Mouse (Mus musculus): ENCODE measurements around the gene Gm10100. TPM values are rescaled to one million over a fixed set of nuclear protein-coding genes. Genes with fewer than 3 reads are reported as not detected.

Gm10100 gene
- total RNA-seq (2012; rRNA removed), result not detected in 2 replicates

DNA sequence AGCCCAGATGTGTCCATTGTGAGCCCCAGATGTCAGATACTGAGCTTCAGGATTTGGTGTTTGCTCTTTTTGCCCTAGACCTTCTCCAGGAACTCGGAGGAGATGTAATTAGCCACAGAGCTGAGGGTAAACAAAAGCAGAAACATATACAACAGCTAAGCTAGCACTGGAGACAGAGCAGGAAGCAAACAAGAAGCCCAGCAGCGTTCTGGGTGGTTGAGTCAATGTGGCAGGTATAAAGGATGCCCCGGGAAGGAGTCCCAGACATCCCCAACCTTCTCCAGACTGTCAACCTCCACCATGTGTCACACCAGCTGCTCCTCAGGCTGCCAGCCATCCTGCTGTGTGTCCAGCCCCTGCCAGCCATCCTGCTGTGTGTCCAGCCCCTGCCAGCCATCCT lies at the start of gene Gm10100:
Gm10100 (plus strand) TSS at position 301 of the 400 bp plus-strand sequence.
- H3K4me1 ChIP-seq (ENCODE audit: control insufficient read depth in 2 of 2, insufficient read depth in 2 of 2, low read length in 2 of 2, poor library complexity in 1 of 2), result no peaks in the 10 kb centered on the region
- H3K36me3 ChIP-seq (ENCODE audit: control insufficient read depth, insufficient read depth, low read length, poor library complexity, severe bottlenecking), result no peaks in the 10 kb centered on the region
- no peaks in the 10 kb centered on the region for H3K9me3 ChIP-seq (ENCODE audit: control insufficient read depth, insufficient read depth, low read depth, low read length)
- DNase-seq (ENCODE audit: low read depth, low spot score), result no peak
- H3K4me3 ChIP-seq (ENCODE audit: insufficient read depth in 1 of 2, low read depth in 1 of 2, low read length in 2 of 2, poor library complexity in 1 of 2, severe bottlenecking in 1 of 2), result no peak within 1 kb of the TSS
- TF ChIP-seq CHD2 (IDR thresholded peaks at IDR 0.05; ENCODE audit: low read depth, low read length), result no peak
- no peak for TF ChIP-seq ZNF384 (IDR thresholded peaks at IDR 0.05; ENCODE audit: low read depth, low read length)
- no peak for TF ChIP-seq MAFK (IDR thresholded peaks at IDR 0.05; ENCODE audit: insufficient read depth, low read depth, low read length)
- no peak for TF ChIP-seq HCFC1 (IDR thresholded peaks at IDR 0.05; ENCODE audit: borderline replicate concordance, insufficient read depth, low read length)
- no peak for TF ChIP-seq ZC3H11A (IDR thresholded peaks at IDR 0.05; ENCODE audit: borderline replicate concordance, low read depth, low read length)
- no peak within 1 kb of the TSS for H3K27ac ChIP-seq (ENCODE audit: insufficient read depth, low read depth, low read length, poor library complexity, severe bottlenecking)
- in situ Hi-C loops (cut with MboI; ENCODE audit: low sequenced_read_pairs in 2 of 2, unreplicated experiment in 2 of 2), result no loop called here
- H3K9ac ChIP-seq (ENCODE audit: insufficient read depth, low read depth, low read length, poor library complexity, severe bottlenecking), result no peak within 1 kb of the TSS

DNA sequence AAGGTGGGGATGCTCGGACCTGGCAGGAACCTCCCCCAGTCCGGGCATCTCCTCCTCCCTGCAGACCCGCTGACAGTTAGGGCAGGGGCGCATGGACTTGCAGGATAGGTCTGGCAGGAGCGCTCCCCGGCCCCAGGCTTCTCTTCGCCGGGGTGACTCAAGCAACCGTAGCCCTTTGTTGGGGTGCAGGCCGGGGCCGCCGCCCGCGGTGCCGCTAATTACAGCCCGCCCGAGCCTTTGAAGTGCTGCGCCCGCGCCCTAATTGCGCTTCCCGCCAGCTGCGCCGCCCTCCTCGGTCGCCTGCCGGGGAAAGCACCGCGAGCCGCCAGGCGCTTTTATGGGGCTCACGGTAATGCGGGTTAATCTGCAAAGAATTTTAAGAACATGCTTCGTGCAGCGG lies 48.7 kb upstream of the Gm10100 start:
- H3K4me1 ChIP-seq (ENCODE audit: control insufficient read depth in 2 of 2, insufficient read depth in 2 of 2, low read length in 2 of 2, poor library complexity in 1 of 2), result peaks cover 0 to 10% of the 10 kb centered on the region in 2 experiments; a peak in 2 of 4 replicates
- no peak overlapping the region for H3K9ac ChIP-seq (ENCODE audit: insufficient read depth, low read depth, low read length, poor library complexity, severe bottlenecking)
- TF ChIP-seq HCFC1 (IDR thresholded peaks at IDR 0.05; ENCODE audit: borderline replicate concordance, insufficient read depth, low read length) (no peak), CHD2 (IDR thresholded peaks at IDR 0.05; ENCODE audit: low read depth, low read length) (no peak), MAFK (IDR thresholded peaks at IDR 0.05; ENCODE audit: insufficient read depth, low read depth, low read length) (no peak), ZNF384 (IDR thresholded peaks at IDR 0.05; ENCODE audit: low read depth, low read length) (no peak), ZC3H11A (IDR thresholded peaks at IDR 0.05; ENCODE audit: borderline replicate concordance, low read depth, low read length) (no peak)
- H3K36me3 ChIP-seq (ENCODE audit: control insufficient read depth, insufficient read depth, low read length, poor library complexity, severe bottlenecking), result no peaks in the 10 kb centered on the region
- in situ Hi-C loops (cut with MboI; ENCODE audit: low sequenced_read_pairs in 2 of 2, unreplicated experiment in 2 of 2), result no loop called here
- H3K27ac ChIP-seq (ENCODE audit: insufficient read depth, low read depth, low read length, poor library complexity, severe bottlenecking), result no peak overlapping the region
- peak overlapping the region; percentile 12 to 54; a peak in 3 of 4 replicates for H3K4me3 ChIP-seq (ENCODE audit: insufficient read depth in 1 of 2, low read depth in 1 of 2, low read length in 2 of 2, poor library complexity in 1 of 2, severe bottlenecking in 1 of 2)
- H3K9me3 ChIP-seq (ENCODE audit: control insufficient read depth, insufficient read depth, low read depth, low read length), result no peaks in the 10 kb centered on the region
- no peak for DNase-seq (ENCODE audit: low read depth, low spot score)

DNA sequence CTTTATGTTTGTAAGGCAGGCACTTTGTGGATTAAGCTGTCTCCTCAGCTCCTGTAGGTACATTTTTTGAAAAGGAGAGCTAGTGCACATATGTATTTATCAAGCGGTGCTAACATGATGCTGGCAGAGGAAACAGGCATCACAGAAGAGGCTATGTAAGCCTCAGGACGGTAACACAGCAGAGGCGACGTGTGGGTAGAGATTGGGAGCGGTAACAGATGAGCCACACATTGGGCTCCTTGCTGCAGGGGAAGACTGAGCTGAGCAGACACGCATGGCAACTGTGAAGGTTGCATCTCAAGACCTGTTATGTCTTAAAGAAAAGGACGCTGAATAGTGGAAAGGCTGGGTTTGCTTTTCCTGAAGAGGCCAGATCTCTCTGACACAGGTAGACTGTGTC lies 43.3 kb upstream of the Gm10100 start:
- no peak for TF ChIP-seq MAFK (IDR thresholded peaks at IDR 0.05; ENCODE audit: insufficient read depth, low read depth, low read length)
- TF ChIP-seq ZNF384 (IDR thresholded peaks at IDR 0.05; ENCODE audit: low read depth, low read length), result no peak
- no peak for TF ChIP-seq HCFC1 (IDR thresholded peaks at IDR 0.05; ENCODE audit: borderline replicate concordance, insufficient read depth, low read length)
- no peak for TF ChIP-seq CHD2 (IDR thresholded peaks at IDR 0.05; ENCODE audit: low read depth, low read length)
- TF ChIP-seq ZC3H11A (IDR thresholded peaks at IDR 0.05; ENCODE audit: borderline replicate concordance, low read depth, low read length), result no peak
- peaks cover 2 to 7% of the 10 kb centered on the region in 2 experiments; a peak in 2 of 4 replicates for H3K4me1 ChIP-seq (ENCODE audit: control insufficient read depth in 2 of 2, insufficient read depth in 2 of 2, low read length in 2 of 2, poor library complexity in 1 of 2)
- no peak overlapping the region for H3K27ac ChIP-seq (ENCODE audit: insufficient read depth, low read depth, low read length, poor library complexity, severe bottlenecking)
- no peaks in the 10 kb centered on the region for H3K36me3 ChIP-seq (ENCODE audit: control insufficient read depth, insufficient read depth, low read length, poor library complexity, severe bottlenecking)
- no peak for DNase-seq (ENCODE audit: low read depth, low spot score)
- no peak overlapping the region for H3K4me3 ChIP-seq (ENCODE audit: insufficient read depth in 1 of 2, low read depth in 1 of 2, low read length in 2 of 2, poor library complexity in 1 of 2, severe bottlenecking in 1 of 2)
- no peaks in the 10 kb centered on the region for H3K9me3 ChIP-seq (ENCODE audit: control insufficient read depth, insufficient read depth, low read depth, low read length)
- no peak overlapping the region for H3K9ac ChIP-seq (ENCODE audit: insufficient read depth, low read depth, low read length, poor library complexity, severe bottlenecking)
- in situ Hi-C loops (cut with MboI; ENCODE audit: low sequenced_read_pairs in 2 of 2, unreplicated experiment in 2 of 2), result no loop called here

DNA sequence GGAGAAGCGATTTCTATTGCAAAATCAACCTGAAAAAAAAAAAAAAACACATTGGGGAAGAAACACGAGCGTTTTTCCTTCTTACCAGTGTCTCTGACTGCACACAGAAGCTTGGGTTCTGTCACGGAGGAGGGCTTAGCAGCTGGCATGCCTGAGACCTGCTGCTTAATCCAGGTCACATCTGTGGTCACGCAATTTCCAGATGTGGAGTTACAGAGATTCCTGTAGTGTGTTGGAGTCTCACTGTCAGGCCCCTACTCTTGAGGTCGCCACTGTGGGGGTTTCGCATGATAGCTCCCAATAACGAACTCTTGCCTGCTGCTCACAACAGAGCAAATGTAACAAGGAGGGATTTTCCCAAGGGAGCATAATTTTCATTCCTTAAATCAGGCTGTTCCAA lies 42.1 kb upstream of the Gm10100 start:
- no peak for DNase-seq (ENCODE audit: low read depth, low spot score)
- Histone ChIP-seq H3K4me1 (ENCODE audit: control insufficient read depth in 2 of 2, insufficient read depth in 2 of 2, low read length in 2 of 2, poor library complexity in 1 of 2) (peaks cover 2 to 7% of the 10 kb centered on the region in 2 experiments; a peak in 2 of 4 replicates), H3K4me3 (ENCODE audit: insufficient read depth in 1 of 2, low read depth in 1 of 2, low read length in 2 of 2, poor library complexity in 1 of 2, severe bottlenecking in 1 of 2) (no peak overlapping the region), H3K36me3 (ENCODE audit: control insufficient read depth, insufficient read depth, low read length, poor library complexity, severe bottlenecking) (no peaks in the 10 kb centered on the region), H3K27ac (ENCODE audit: insufficient read depth, low read depth, low read length, poor library complexity, severe bottlenecking) (no peak overlapping the region), H3K9ac (ENCODE audit: insufficient read depth, low read depth, low read length, poor library complexity, severe bottlenecking) (no peak overlapping the region), H3K9me3 (ENCODE audit: control insufficient read depth, insufficient read depth, low read depth, low read length) (no peaks in the 10 kb centered on the region)
- in situ Hi-C loops (cut with MboI; ENCODE audit: low sequenced_read_pairs in 2 of 2, unreplicated experiment in 2 of 2), result no loop called here
- TF ChIP-seq CHD2 (IDR thresholded peaks at IDR 0.05; ENCODE audit: low read depth, low read length), result no peak
- no peak for TF ChIP-seq HCFC1 (IDR thresholded peaks at IDR 0.05; ENCODE audit: borderline replicate concordance, insufficient read depth, low read length)
- no peak for TF ChIP-seq MAFK (IDR thresholded peaks at IDR 0.05; ENCODE audit: insufficient read depth, low read depth, low read length)
- TF ChIP-seq ZC3H11A (IDR thresholded peaks at IDR 0.05; ENCODE audit: borderline replicate concordance, low read depth, low read length), result no peak
